Comparison of ENCODE assay signal across 8 mouse cellular contexts in the genomic region with DNA sequence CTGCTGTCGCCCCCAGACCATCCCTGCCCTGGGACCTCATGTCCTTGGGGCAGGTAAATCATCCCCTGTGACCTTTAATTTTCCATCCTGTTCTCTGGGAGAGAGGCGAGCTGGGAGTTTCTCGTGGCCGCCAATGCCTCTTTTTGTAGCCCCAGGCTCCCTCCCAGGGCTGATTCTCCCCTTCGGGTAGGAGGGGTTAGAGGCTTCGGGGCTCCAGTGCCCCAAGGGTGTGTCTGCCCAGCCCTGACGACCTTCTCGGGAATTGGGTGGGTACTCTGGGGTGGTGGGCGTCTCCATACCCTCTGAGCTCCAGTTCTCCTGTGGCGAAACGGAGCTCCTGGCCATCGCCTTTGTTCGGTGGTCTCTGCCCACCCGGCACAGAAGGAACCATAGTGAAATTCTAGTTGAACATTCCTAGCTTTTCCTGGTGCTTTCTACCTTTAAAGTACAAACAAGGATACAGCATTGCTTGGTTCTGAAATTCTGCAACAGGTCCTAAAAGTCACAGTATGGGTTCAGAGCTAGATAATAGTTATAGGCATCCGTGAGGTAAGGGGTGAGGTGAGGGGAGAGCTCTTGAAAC. TPM values are rescaled to one million over a fixed set of nuclear protein-coding genes. Genes with fewer than 3 reads are reported as not detected.
A peak's percentile ranks its signal among the peaks of the same experiment; 100 is the strongest.
DNase-seq lines count a peak whose midpoint lies in the region; ATAC-seq and TF ChIP-seq lines count a peak whose summit lies in the region.

No protein-coding gene starts in this region.

- no peak for TF ChIP-seq CTCF in layer of hippocampus, adult 2 months (conservative IDR thresholded peaks at IDR 0.05)

- ATAC-seq in inflammation-experienced regulatory T-cells, adult 6 months: peak; percentile 15
- peak; percentile 56 for ATAC-seq in midbrain, embryonic 15.5 days (replicated peaks)

- DNase-seq in layer of hippocampus, adult 2 months (ENCODE audit: low spot score in 2 of 2): no peak
- DNase-seq in layer of hippocampus, adult 11-12 months (ENCODE audit: low spot score): no peak
- no peak for DNase-seq in embryonic facial prominence, embryonic 10.5 days (ENCODE audit: low spot score)
- no peak for DNase-seq in cerebellum, adult 9-11 months
- DNase-seq in right cerebral cortex, postnatal 25 days: no peak
- DNase-seq in thymus, postnatal 25 days: no peak

- H3K36me3 ChIP-seq in embryonic facial prominence, embryonic 10.5 days (replicated peaks): peaks cover 22% of the 10 kb centered on the region
- H3K36me3 ChIP-seq in midbrain, embryonic 15.5 days (replicated peaks): no peaks in the 10 kb centered on the region

- H3K4me1 ChIP-seq in embryonic facial prominence, embryonic 10.5 days: peaks cover 59% of the 10 kb centered on the region
- peaks cover 18% of the 10 kb centered on the region for H3K4me1 ChIP-seq in midbrain, embryonic 15.5 days

- H3K9ac ChIP-seq in midbrain, embryonic 15.5 days: peak overlapping the region; percentile 59

- no peaks in the 10 kb centered on the region for H3K27me3 ChIP-seq in embryonic facial prominence, embryonic 10.5 days (replicated peaks; ENCODE audit: low read depth, poor library complexity, severe bottlenecking)
- H3K27me3 ChIP-seq in midbrain, embryonic 15.5 days (replicated peaks): no peaks in the 10 kb centered on the region

- 1% methylated on average over 15 of the region's 15 CpGs for WGBS in embryonic facial prominence, embryonic 10.5 days
- 1% methylated on average over 15 of the region's 15 CpGs for WGBS in midbrain, embryonic 15.5 days

- peak overlapping the region; percentile 85 for H3K4me2 ChIP-seq in midbrain, embryonic 15.5 days

- H3K4me3 ChIP-seq in layer of hippocampus, adult 2 months: peak overlapping the region; percentile 72
- peak overlapping the region; percentile 85 for H3K4me3 ChIP-seq in embryonic facial prominence, embryonic 10.5 days
- peak overlapping the region; percentile 57 for H3K4me3 ChIP-seq in midbrain, embryonic 15.5 days

- no peaks in the 10 kb centered on the region for H3K9me3 ChIP-seq in embryonic facial prominence, embryonic 10.5 days
- H3K9me3 ChIP-seq in midbrain, embryonic 15.5 days: no peaks in the 10 kb centered on the region

- H3K27ac ChIP-seq in layer of hippocampus, adult 2 months: peak overlapping the region; percentile 80
- peak overlapping the region; percentile 99 for H3K27ac ChIP-seq in embryonic facial prominence, embryonic 10.5 days (replicated peaks)
- peak overlapping the region; percentile 76 for H3K27ac ChIP-seq in midbrain, embryonic 15.5 days

RNA-seq across cellular contexts. Expression of gene Csrp2, which starts 0.9 kb away (rescaled TPM):
- 10 to 100 TPM; 20.2 to 24.6 TPM for total RNA-seq in layer of hippocampus, adult 2 months (2021)
- polyA plus RNA-seq in embryonic facial prominence, embryonic 10.5 days (2016; fragmentation: Nextera tagmentation; extraction: Ambion mirVana): 275 and 290 TPM in 2 replicates
- polyA plus RNA-seq in inflammation-experienced regulatory T-cells, adult 6 months (2017; shearing (Covaris generic)): 1 to 10 TPM; 1.4 to 4.7 (median 2.2) TPM
- 109 and 111 TPM in 2 replicates for polyA plus RNA-seq in midbrain, embryonic 15.5 days (2015; fragmentation: Nextera tagmentation; extraction: Ambion mirVana)

Comparison
In these comparisons a context has a peak if more than half of its experiments do, and no peak if none do; other contexts are left out.
1. RNA of gene Csrp2, which starts 0.9 kb away (polyA plus RNA-seq): 275 to 290 TPM in embryonic facial prominence, embryonic 10.5 days and 109 to 111 TPM in midbrain, embryonic 15.5 days; 1.4 to 4.7 TPM in inflammation-experienced regulatory T-cells, adult 6 months; every median in the first group is over 10 times any median in the second.
2. Peak in every context shown above with its lines, with median percentiles within 50 percentile points of each other: H3K27ac ChIP-seq and H3K4me3 ChIP-seq.